Mouse (Mus musculus): ENCODE data around the gene Comp. TPM values are rescaled to one million over a fixed set of nuclear protein-coding genes. Genes with fewer than 3 reads are reported as not detected.

Comp gene
- polyA plus RNA-seq, 1 experiment from 2014 or later, result not detected

- H3K9me3 ChIP-seq (replicated peaks; ENCODE audit: control insufficient read depth, low read length), result no peaks in the 10 kb centered on the region
- ATAC-seq, result no peak
- H3K4me1 ChIP-seq (ENCODE audit: control insufficient read depth, insufficient read depth, low read length), result peaks cover 20% of the 10 kb centered on the region
- H3K4me2 ChIP-seq (ENCODE audit: low read length), result no peak overlapping the region
- 69% methylated on average over 1 of the region's 1 CpGs for WGBS
- no peaks in the 10 kb centered on the region for H3K27me3 ChIP-seq (replicated peaks; ENCODE audit: control insufficient read depth, insufficient read depth, low read length)
- DNase-seq (ENCODE audit: low spot score), result no peak
- H3K9ac ChIP-seq (ENCODE audit: low read length), result no peak overlapping the region
- peaks cover 40% of the 10 kb centered on the region for H3K36me3 ChIP-seq (ENCODE audit: control insufficient read depth, insufficient read depth, low read length)
- no peak overlapping the region for H3K27ac ChIP-seq (ENCODE audit: low read depth, low read length)
- H3K4me3 ChIP-seq (ENCODE audit: low read depth, low read length), result no peak overlapping the region
Measured at GRCm38 (mm10) chr8:70347860-70348420, 25.4 kb upstream of the Comp start.

- H3K9me3 ChIP-seq (replicated peaks; ENCODE audit: control insufficient read depth, low read length), result no peaks in the 10 kb centered on the region
- peaks cover 25% of the 10 kb centered on the region for H3K4me1 ChIP-seq (ENCODE audit: control insufficient read depth, insufficient read depth, low read length)
- ATAC-seq, result no peak
- no peak for DNase-seq (ENCODE audit: low spot score)
- no peak overlapping the region for H3K27ac ChIP-seq (ENCODE audit: low read depth, low read length)
- H3K36me3 ChIP-seq (ENCODE audit: control insufficient read depth, insufficient read depth, low read length), result peaks cover 25% of the 10 kb centered on the region
- H3K9ac ChIP-seq (ENCODE audit: low read length), result peak overlapping the region; percentile 97
- 56% methylated on average over 15 of the region's 15 CpGs for WGBS
- peak overlapping the region; percentile 99 for H3K4me2 ChIP-seq (ENCODE audit: low read length)
- peak overlapping the region; percentile 100 for H3K4me3 ChIP-seq (ENCODE audit: low read depth, low read length)
- H3K27me3 ChIP-seq (replicated peaks; ENCODE audit: control insufficient read depth, insufficient read depth, low read length), result no peaks in the 10 kb centered on the region
Measured at GRCm38 (mm10) chr8:70351035-70351999, 22.0 kb upstream of the Comp start.

GRCm38 (mm10) chr8:70352000-70352384 is 21.4 kb upstream of the Comp start:
- Histone ChIP-seq H3K36me3 (ENCODE audit: control insufficient read depth, insufficient read depth, low read length) (peaks cover 21% of the 10 kb centered on the region), H3K27me3 (replicated peaks; ENCODE audit: control insufficient read depth, insufficient read depth, low read length) (no peaks in the 10 kb centered on the region), H3K4me3 (ENCODE audit: low read depth, low read length) (peak overlapping the region; percentile 100), H3K9me3 (replicated peaks; ENCODE audit: control insufficient read depth, low read length) (no peaks in the 10 kb centered on the region), H3K9ac (ENCODE audit: low read length) (peak overlapping the region; percentile 97), H3K27ac (ENCODE audit: low read depth, low read length) (no peak overlapping the region), H3K4me1 (ENCODE audit: control insufficient read depth, insufficient read depth, low read length) (peaks cover 25% of the 10 kb centered on the region), H3K4me2 (ENCODE audit: low read length) (peak overlapping the region; percentile 99)
- 24% methylated on average over 3 of the region's 3 CpGs for WGBS
- ATAC-seq (no peak), DNase-seq (ENCODE audit: low spot score) (no peak)

- peaks cover 25% of the 10 kb centered on the region for H3K4me1 ChIP-seq (ENCODE audit: control insufficient read depth, insufficient read depth, low read length)
- 0% methylated on average over 61 of the region's 64 CpGs for WGBS
- DNase-seq (ENCODE audit: low spot score) (no peak), ATAC-seq (peak; percentile 60)
- H3K27me3 ChIP-seq (replicated peaks; ENCODE audit: control insufficient read depth, insufficient read depth, low read length), result no peaks in the 10 kb centered on the region
- peak overlapping the region; percentile 100 for H3K4me3 ChIP-seq (ENCODE audit: low read depth, low read length)
- no peaks in the 10 kb centered on the region for H3K9me3 ChIP-seq (replicated peaks; ENCODE audit: control insufficient read depth, low read length)
- H3K9ac ChIP-seq (ENCODE audit: low read length), result peak overlapping the region; percentile 97
- peak overlapping the region; percentile 82 for H3K27ac ChIP-seq (ENCODE audit: low read depth, low read length)
- peaks cover 21% of the 10 kb centered on the region for H3K36me3 ChIP-seq (ENCODE audit: control insufficient read depth, insufficient read depth, low read length)
- H3K4me2 ChIP-seq (ENCODE audit: low read length), result peak overlapping the region; percentile 99
Measured at GRCm38 (mm10) chr8:70352657-70353151, 20.7 kb upstream of the Comp start.

GRCm38 (mm10) chr8:70353194-70353817 is 20.1 kb upstream of the Comp start, which contains the start of gene Upf1:
Gene Upf1 (minus strand): TSS chr8:70353278.
- H3K4me2 ChIP-seq (ENCODE audit: low read length), result peak within 1 kb of the TSS; percentile 99
- no peaks in the 10 kb centered on the region for H3K9me3 ChIP-seq (replicated peaks; ENCODE audit: control insufficient read depth, low read length)
- H3K36me3 ChIP-seq (ENCODE audit: control insufficient read depth, insufficient read depth, low read length), result peaks cover 21% of the 10 kb centered on the region
- peak within 1 kb of the TSS; percentile 100 for H3K4me3 ChIP-seq (ENCODE audit: low read depth, low read length)
- H3K27ac ChIP-seq (ENCODE audit: low read depth, low read length), result peak within 1 kb of the TSS; percentile 82
- H3K27me3 ChIP-seq (replicated peaks; ENCODE audit: control insufficient read depth, insufficient read depth, low read length), result no peaks in the 10 kb centered on the region
- peak; percentile 99 for DNase-seq (ENCODE audit: low spot score)
- ATAC-seq, result peak; percentile 91
- under 1% methylated on average over 51 of the region's 69 CpGs for WGBS
- H3K4me1 ChIP-seq (ENCODE audit: control insufficient read depth, insufficient read depth, low read length), result peaks cover 25% of the 10 kb centered on the region
- H3K9ac ChIP-seq (ENCODE audit: low read length), result peak within 1 kb of the TSS; percentile 97

- Histone ChIP-seq H3K4me1 (ENCODE audit: control insufficient read depth, insufficient read depth, low read length) (peaks cover 25% of the 10 kb centered on the region), H3K9me3 (replicated peaks; ENCODE audit: control insufficient read depth, low read length) (no peaks in the 10 kb centered on the region), H3K36me3 (ENCODE audit: control insufficient read depth, insufficient read depth, low read length) (peaks cover 14% of the 10 kb centered on the region), H3K4me3 (ENCODE audit: low read depth, low read length) (peak overlapping the region; percentile 100), H3K9ac (ENCODE audit: low read length) (peak overlapping the region; percentile 62), H3K4me2 (ENCODE audit: low read length) (peak overlapping the region; percentile 72), H3K27ac (ENCODE audit: low read depth, low read length) (peak overlapping the region; percentile 76), H3K27me3 (replicated peaks; ENCODE audit: control insufficient read depth, insufficient read depth, low read length) (no peaks in the 10 kb centered on the region)
- ATAC-seq, result no peak
- DNase-seq (ENCODE audit: low spot score), result no peak
- 65% methylated on average over 4 of the region's 4 CpGs for WGBS
Measured at GRCm38 (mm10) chr8:70354004-70354403, 19.4 kb upstream of the Comp start.

GRCm38 (mm10) chr8:70356111-70356510 is 17.2 kb upstream of the Comp start:
- no peak overlapping the region for H3K4me2 ChIP-seq (ENCODE audit: low read length)
- no peaks in the 10 kb centered on the region for H3K36me3 ChIP-seq (ENCODE audit: control insufficient read depth, insufficient read depth, low read length)
- WGBS, result 88% methylated on average over 1 of the region's 1 CpGs
- ATAC-seq (no peak), DNase-seq (ENCODE audit: low spot score) (no peak)
- no peak overlapping the region for H3K4me3 ChIP-seq (ENCODE audit: low read depth, low read length)
- H3K27ac ChIP-seq (ENCODE audit: low read depth, low read length), result no peak overlapping the region
- no peaks in the 10 kb centered on the region for H3K9me3 ChIP-seq (replicated peaks; ENCODE audit: control insufficient read depth, low read length)
- H3K4me1 ChIP-seq (ENCODE audit: control insufficient read depth, insufficient read depth, low read length), result peaks cover 16% of the 10 kb centered on the region
- H3K27me3 ChIP-seq (replicated peaks; ENCODE audit: control insufficient read depth, insufficient read depth, low read length), result no peaks in the 10 kb centered on the region
- no peak overlapping the region for H3K9ac ChIP-seq (ENCODE audit: low read length)

- H3K9me3 ChIP-seq (replicated peaks; ENCODE audit: control insufficient read depth, low read length), result no peaks in the 10 kb centered on the region
- WGBS, result 29% methylated on average over 3 of the region's 3 CpGs
- no peak for ATAC-seq
- H3K9ac ChIP-seq (ENCODE audit: low read length), result no peak overlapping the region
- no peak overlapping the region for H3K4me3 ChIP-seq (ENCODE audit: low read depth, low read length)
- no peaks in the 10 kb centered on the region for H3K4me1 ChIP-seq (ENCODE audit: control insufficient read depth, insufficient read depth, low read length)
- no peak for DNase-seq (ENCODE audit: low spot score)
- no peak overlapping the region for H3K4me2 ChIP-seq (ENCODE audit: low read length)
- H3K36me3 ChIP-seq (ENCODE audit: control insufficient read depth, insufficient read depth, low read length), result no peaks in the 10 kb centered on the region
- no peak overlapping the region for H3K27ac ChIP-seq (ENCODE audit: low read depth, low read length)
- H3K27me3 ChIP-seq (replicated peaks; ENCODE audit: control insufficient read depth, insufficient read depth, low read length), result no peaks in the 10 kb centered on the region
Measured at GRCm38 (mm10) chr8:70359411-70359810, 13.9 kb upstream of the Comp start.

Measured in forebrain, embryonic 14.5 days (tissue).